Mouse (Mus musculus) CH12.LX (cell line): ENCODE measurements around the gene Atp11b. TPM values are rescaled to one million over a fixed set of nuclear protein-coding genes. Genes with fewer than 3 reads are reported as not detected.
A peak's percentile ranks its signal among the peaks of the same experiment; 100 is the strongest.

Experiments
- DNase-seq: peaks from one replicate; pipeline ENCODE4 v3.0.0-alpha.2; 2013; ENCODE audit errors: extremely low read depth
- H3K27ac ChIP-seq: 2 replicates; pipeline ENCODE4 v1.5.1; 2012; ENCODE audit warnings: low read depth, mild to moderate bottlenecking, control low read depth, moderate library complexity; ENCODE audit not compliant: insufficient read depth
- H3K27me3 ChIP-seq: replicated peaks from 2 replicates; pipeline ENCODE3; 2012; ENCODE audit warnings: inconsistent platforms
- H3K36me3 ChIP-seq, 2 experiments: replicated peaks in 1 of 2; 2 replicates each; pipeline versions ENCODE3 to v1.6.1; 2012; ENCODE audit warnings: inconsistent platforms in 1 of 2, low read length in 1 of 2, mild to moderate bottlenecking in 1 of 2, mixed read lengths in 1 of 2, moderate library complexity in 1 of 2; ENCODE audit not compliant: control insufficient read depth in 1 of 2, insufficient read depth in 1 of 2
- H3K4me1 ChIP-seq, 2 experiments: 2 replicates each; pipeline ENCODE4 v1.6.1; 2012; ENCODE audit warnings: inconsistent platforms in 1 of 2, moderate library complexity in 1 of 2; ENCODE audit not compliant: insufficient read depth in 2 of 2, control insufficient read depth in 1 of 2
- H3K4me2 ChIP-seq: 2 replicates; pipeline ENCODE4 v1.6.1; 2012; ENCODE audit warnings: low read depth, mild to moderate bottlenecking, control low read depth; ENCODE audit not compliant: poor library complexity, insufficient read depth, severe bottlenecking
- H3K4me3 ChIP-seq, 3 experiments: fragments of 150-350 bp in 1 of 3; sonication (generic) in 1 of 3; replicated peaks in 1 of 3; 2 replicates each; pipeline versions ENCODE3 to v1.5.1; 2011 to 2012; ENCODE audit warnings: low read depth in 2 of 3, low read length in 2 of 3, mild to moderate bottlenecking in 2 of 3, moderate library complexity in 2 of 3, control low read depth in 1 of 3, improper control_type of control experiment in 1 of 3, inconsistent platforms in 1 of 3, mixed read lengths in 1 of 3; ENCODE audit not compliant: poor library complexity in 1 of 3
- H3K79me2 ChIP-seq: replicated peaks from 2 replicates; pipeline ENCODE4 v1.6.1; 2012; ENCODE audit warnings: mild to moderate bottlenecking, moderate library complexity; ENCODE audit not compliant: control insufficient read depth, poor library complexity, insufficient read depth, severe bottlenecking; ENCODE audit errors: extremely low read depth
- H3K9ac ChIP-seq: 2 replicates; pipeline ENCODE4 v1.6.1; 2012; ENCODE audit warnings: low read depth, mild to moderate bottlenecking, control low read depth, moderate library complexity; ENCODE audit not compliant: insufficient read depth
- H3K9me3 ChIP-seq: replicated peaks from 2 replicates; pipeline ENCODE3; 2012; ENCODE audit warnings: low read length, inconsistent platforms, mixed read lengths
- BHLHE40 ChIP-seq: IDR thresholded peaks from 2 replicates; pipeline ENCODE4 v1.6.1; 2011; ENCODE audit warnings: mild to moderate bottlenecking, low read depth, low read length, improper control_type of control experiment
- CTCF ChIP-seq, 2 experiments: IDR thresholded peaks in 1 of 2; conservative IDR thresholded peaks in 1 of 2; 2 replicates each; pipeline ENCODE4 v1.5.1; 2011 to 2012; ENCODE audit warnings: low read depth in 2 of 2, low read length in 2 of 2, improper control_type of control experiment in 1 of 2, inconsistent platforms in 1 of 2, mild to moderate bottlenecking in 1 of 2, moderate library complexity in 1 of 2
- EP300 ChIP-seq: IDR thresholded peaks from 2 replicates; pipeline ENCODE4 v1.6.1; 2011; ENCODE audit warnings: low read length, improper control_type of control experiment
- IRF4 ChIP-seq: IDR thresholded peaks from 2 replicates; pipeline ENCODE4 v1.6.1; 2014; ENCODE audit warnings: low read depth, mild to moderate bottlenecking, inconsistent platforms, low read length, improper control_type of control experiment
- MAX ChIP-seq: IDR thresholded peaks from 2 replicates; pipeline ENCODE4 v1.6.1; 2011; ENCODE audit warnings: low read length, improper control_type of control experiment
- MAZ ChIP-seq: IDR thresholded peaks from 2 replicates; pipeline ENCODE4 v1.6.1; 2012; ENCODE audit warnings: low read depth, mild to moderate bottlenecking, inconsistent platforms, low read length, improper control_type of control experiment, moderate library complexity
- MXI1 ChIP-seq: IDR thresholded peaks from 2 replicates; pipeline ENCODE4 v1.6.1; 2011; ENCODE audit warnings: mild to moderate bottlenecking, low read depth, low read length, improper control_type of control experiment
- MYC ChIP-seq: IDR thresholded peaks from 2 replicates; pipeline ENCODE4 v1.6.1; 2011; ENCODE audit warnings: low read depth, mild to moderate bottlenecking, improper control_type of control experiment, low read length
- POLR2A ChIP-seq: IDR thresholded peaks from 2 replicates; pipeline ENCODE4 v1.6.1; 2011; ENCODE audit warnings: low read depth, mild to moderate bottlenecking, improper control_type of control experiment, low read length
- POLR2AphosphoS2 ChIP-seq: IDR thresholded peaks from 2 replicates; pipeline ENCODE4 v1.6.1; 2011; ENCODE audit warnings: low read depth, low read length, improper control_type of control experiment
- SMC3 ChIP-seq: IDR thresholded peaks from 2 replicates; pipeline ENCODE4 v1.6.1; 2011; ENCODE audit warnings: low read depth, low read length, improper control_type of control experiment
- USF1 ChIP-seq: IDR thresholded peaks from 2 replicates; pipeline ENCODE4 v1.6.1; 2014; ENCODE audit warnings: low read depth, mild to moderate bottlenecking, inconsistent platforms, low read length, improper control_type of control experiment
- ZNF384 ChIP-seq: IDR thresholded peaks from 2 replicates; pipeline ENCODE4 v1.6.1; 2012; ENCODE audit warnings: low read depth, low read length, improper control_type of control experiment, inconsistent platforms
- dilution Hi-C: fragments of 300-500 bp; cut with MboI; formaldehyde crosslinking; loops from 2 replicates; pipeline ENCODE4 v1.14.3; 2020; ENCODE audit warnings: low sequenced_read_pairs; ENCODE audit not compliant: extremely low pct_unique_long_range_greater_than_20kb, extremely low pct_ligation_motif_present
- in situ Hi-C: fragments of 300-500 bp; cut with MboI; formaldehyde crosslinking; loops from 3 replicates; pipeline ENCODE4 v1.14.3; 2019; ENCODE audit warnings: low sequenced_read_pairs, low pct_ligation_motif_present, low pct_unique_long_range_greater_than_20kb, mixed read lengths
- polyA plus RNA-seq: library from polyadenylated mRNA; unstranded; fragments of >175 nt; gene quantifications from 2 replicates; pipeline ENCODE4 v1.2.1, GENCODE M21; 2012; ENCODE audit warnings: low read depth; ENCODE audit not compliant: insufficient read length
- total RNA-seq, 2 experiments: library from RNA; depleted of rRNA; stranded (reverse); fragments of 300-350 nt in 1 of 2; fragments of >200 nt in 1 of 2; gene quantifications; 2 replicates each; pipeline ENCODE4 v1.2.3; 2012 to 2014

The Atp11b gene
- total and polyA plus RNA-seq, 3 experiments, result 24.5 to 48.4 (median 45.9) TPM

DNA sequence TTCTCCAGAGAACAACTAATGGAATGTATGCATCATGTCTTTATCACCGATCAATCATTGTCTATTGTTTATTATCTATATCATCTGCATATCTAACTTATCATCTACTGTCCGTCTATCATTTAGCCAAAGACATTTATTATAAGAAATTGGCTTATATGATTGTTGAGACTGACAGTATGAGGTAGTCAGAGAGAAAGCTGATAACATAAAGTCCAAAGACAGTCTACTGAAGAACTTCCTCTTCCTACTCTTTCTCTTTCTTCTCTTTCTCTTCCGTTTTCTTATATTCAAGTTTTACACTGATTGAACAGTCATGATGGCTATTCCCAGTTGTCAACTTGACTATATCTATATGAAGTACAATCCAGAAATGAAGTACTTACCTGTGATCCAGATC, 15.8 kb upstream of the Atp11b start:
- no peak overlapping the region for H3K4me2 ChIP-seq
- H3K4me3 ChIP-seq, result no peak overlapping the region
- in situ Hi-C loops, result no loop called here
- peaks cover 0 to 9% of the 10 kb centered on the region in 2 experiments; a peak in 2 of 4 replicates for H3K4me1 ChIP-seq
- H3K9me3 ChIP-seq, result peaks cover 12% of the 10 kb centered on the region
- no peak overlapping the region for H3K27ac ChIP-seq
- dilution Hi-C loops, result no loop called here
- no peak overlapping the region for H3K9ac ChIP-seq
- DNase-seq, result no peak
- H3K27me3 ChIP-seq, result no peaks in the 10 kb centered on the region
- no peaks in the 10 kb centered on the region for H3K79me2 ChIP-seq
- no peak for TF ChIP-seq MXI1
- TF ChIP-seq CTCF (conservative IDR thresholded peaks at IDR 0.05 in 1 of 2, IDR thresholded peaks at IDR 0.05 in 1 of 2; ENCODE audit: low read depth in 2 of 2, low read length in 2 of 2), result no peak
- no peak for TF ChIP-seq MYC
- H3K36me3 ChIP-seq, result no peaks in the 10 kb centered on the region

- dilution Hi-C loops, result no loop called here
- Histone ChIP-seq H3K4me1 (peaks cover 0 to 30% of the 10 kb centered on the region in 2 experiments; a peak in 2 of 4 replicates), H3K27ac (no peak overlapping the region), H3K79me2 (no peaks in the 10 kb centered on the region), H3K4me3 (no peak overlapping the region), H3K9me3 (peaks cover 3% of the 10 kb centered on the region)
- DNase-seq, result no peak
- TF ChIP-seq MAZ, result no peak
- TF ChIP-seq POLR2AphosphoS2, result no peak
- no peak for TF ChIP-seq ZNF384
- TF ChIP-seq SMC3, result no peak
- TF ChIP-seq, all 38 proteins: peak for 0
- H3K4me2 ChIP-seq, result no peak overlapping the region
- in situ Hi-C loops, result no loop called here
- H3K36me3 ChIP-seq, result no peaks in the 10 kb centered on the region
- H3K27me3 ChIP-seq, result no peaks in the 10 kb centered on the region
- no peak overlapping the region for H3K9ac ChIP-seq
Observed at GRCm38 (mm10) chr3:35745010-35745409, 8.9 kb upstream of the Atp11b start.

GRCm38 (mm10) chr3:35746840-35747456, 7.0 kb upstream of the Atp11b start:
- TF ChIP-seq USF1 (peak; percentile 52), BHLHE40 (peak; percentile 80), MAX (peak; percentile 35; the same call in 1 of the 2 replicates), POLR2A (no peak), EP300 (0 out of 2 replicates have a peak, but pooled peaks have one; percentile 15), IRF4 (peak; percentile 32; the same call in 1 of the 2 replicates)
- TF ChIP-seq, all 38 proteins: peak for 5
- Histone ChIP-seq H3K9ac (no peak overlapping the region), H3K27me3 (no peaks in the 10 kb centered on the region), H3K27ac (no peak overlapping the region), H3K36me3 (no peaks in the 10 kb centered on the region), H3K9me3 (peaks cover 3% of the 10 kb centered on the region), H3K4me1 (peaks cover 0 to 45% of the 10 kb centered on the region in 2 experiments; a peak in 3 of 4 replicates), H3K4me3 (no peak overlapping the region), H3K4me2 (0 out of 2 replicates have a peak overlapping the region, but pooled peaks have one; percentile 34), H3K79me2 (no peaks in the 10 kb centered on the region)
- dilution Hi-C loops (no loop called here), in situ Hi-C loops (no loop called here)
- DNase-seq, result no peak
